Mouse (Mus musculus): ENCODE results near the gene Rps21.

Gene Rps21

GRCm38 (mm10) chr2:180229129-180229528, 28.0 kb upstream of the Rps21 start:
- in situ Hi-C loops (cut with MboI, MseI) = no loop called here

- in situ Hi-C loops (cut with MboI, MseI) = no loop called here
Observed at GRCm38 (mm10) chr2:180230482-180230881, 26.7 kb upstream of the Rps21 start.

GRCm38 (mm10) chr2:180233101-180233904, 23.9 kb upstream of the Rps21 start:
- in situ Hi-C loops (cut with MboI, MseI) = no loop called here

GRCm38 (mm10) chr2:180234353-180234752, 22.8 kb upstream of the Rps21 start:
- in situ Hi-C loops (cut with MboI, MseI) = no loop called here

GRCm38 (mm10) chr2:180234980-180235379, 22.2 kb upstream of the Rps21 start:
- in situ Hi-C loops (cut with MboI, MseI) = no loop called here

GRCm38 (mm10) chr2:180235788-180236187, 21.4 kb upstream of the Rps21 start:
- in situ Hi-C loops (cut with MboI, MseI) = no loop called here

GRCm38 (mm10) chr2:180236500-180236899, 20.7 kb upstream of the Rps21 start:
- in situ Hi-C loops (cut with MboI, MseI) = no loop called here

- in situ Hi-C loops (cut with MboI, MseI) = no loop called here
Observed at GRCm38 (mm10) chr2:180236930-180237329, 20.2 kb upstream of the Rps21 start.

- in situ Hi-C loops (cut with MboI, MseI) = no loop called here
Observed at GRCm38 (mm10) chr2:180237601-180238345, 19.4 kb upstream of the Rps21 start.

GRCm38 (mm10) chr2:180238591-180238990, 18.6 kb upstream of the Rps21 start:
- in situ Hi-C loops (cut with MboI, MseI) = no loop called here

- in situ Hi-C loops (cut with MboI, MseI) = no loop called here
Observed at GRCm38 (mm10) chr2:180243108-180243507, 14.1 kb upstream of the Rps21 start.

- in situ Hi-C loops (cut with MboI, MseI) = no loop called here
Observed at GRCm38 (mm10) chr2:180247916-180248315, 9.3 kb upstream of the Rps21 start.

GRCm38 (mm10) chr2:180248947-180249660, 8.1 kb upstream of the Rps21 start:
- in situ Hi-C loops (cut with MboI, MseI) = no loop called here

- in situ Hi-C loops (cut with MboI, MseI) = no loop called here
Observed at GRCm38 (mm10) chr2:180250930-180251611, 6.1 kb upstream of the Rps21 start.

GRCm38 (mm10) chr2:180251838-180252237, 5.3 kb upstream of the Rps21 start:
- in situ Hi-C loops (cut with MboI, MseI) = no loop called here

- in situ Hi-C loops (cut with MboI, MseI) = no loop called here
Observed at GRCm38 (mm10) chr2:180254436-180255209, 2.6 kb upstream of the Rps21 start.

GRCm38 (mm10) chr2:180255701-180256100, 1.5 kb upstream of the Rps21 start:
- in situ Hi-C loops (cut with MboI, MseI) = no loop called here

- in situ Hi-C loops (cut with MboI, MseI) = no loop called here
Observed at GRCm38 (mm10) chr2:180256296-180257000, 729 bp upstream of the Rps21 start.

- in situ Hi-C loops (cut with MboI, MseI) = no loop called here
Observed at GRCm38 (mm10) chr2:180257963-180258865, 1.0 kb downstream of the Rps21 start.

All from T-helper 2 cell (primary cell).